Mouse (Mus musculus) cortical plate, adult 2 months (tissue): ENCODE results near the gene Nfia.

ENCODE experiments used
- CTCF ChIP-seq: fragments of 200-500 bp; IDR thresholded peaks from 2 replicates; pipeline ENCODE4 v1.5.1; 2011; ENCODE audit warnings: mild to moderate bottlenecking, control low read depth, low read length; ENCODE audit not compliant: insufficient read depth; ENCODE audit errors: extremely low read depth
- POLR2A ChIP-seq: fragments of 200-500 bp; IDR thresholded peaks from 2 replicates; pipeline ENCODE4 v1.6.1; 2011; ENCODE audit warnings: mild to moderate bottlenecking, low read length, control low read depth; ENCODE audit not compliant: insufficient read depth; ENCODE audit errors: extremely low read depth

DNA sequence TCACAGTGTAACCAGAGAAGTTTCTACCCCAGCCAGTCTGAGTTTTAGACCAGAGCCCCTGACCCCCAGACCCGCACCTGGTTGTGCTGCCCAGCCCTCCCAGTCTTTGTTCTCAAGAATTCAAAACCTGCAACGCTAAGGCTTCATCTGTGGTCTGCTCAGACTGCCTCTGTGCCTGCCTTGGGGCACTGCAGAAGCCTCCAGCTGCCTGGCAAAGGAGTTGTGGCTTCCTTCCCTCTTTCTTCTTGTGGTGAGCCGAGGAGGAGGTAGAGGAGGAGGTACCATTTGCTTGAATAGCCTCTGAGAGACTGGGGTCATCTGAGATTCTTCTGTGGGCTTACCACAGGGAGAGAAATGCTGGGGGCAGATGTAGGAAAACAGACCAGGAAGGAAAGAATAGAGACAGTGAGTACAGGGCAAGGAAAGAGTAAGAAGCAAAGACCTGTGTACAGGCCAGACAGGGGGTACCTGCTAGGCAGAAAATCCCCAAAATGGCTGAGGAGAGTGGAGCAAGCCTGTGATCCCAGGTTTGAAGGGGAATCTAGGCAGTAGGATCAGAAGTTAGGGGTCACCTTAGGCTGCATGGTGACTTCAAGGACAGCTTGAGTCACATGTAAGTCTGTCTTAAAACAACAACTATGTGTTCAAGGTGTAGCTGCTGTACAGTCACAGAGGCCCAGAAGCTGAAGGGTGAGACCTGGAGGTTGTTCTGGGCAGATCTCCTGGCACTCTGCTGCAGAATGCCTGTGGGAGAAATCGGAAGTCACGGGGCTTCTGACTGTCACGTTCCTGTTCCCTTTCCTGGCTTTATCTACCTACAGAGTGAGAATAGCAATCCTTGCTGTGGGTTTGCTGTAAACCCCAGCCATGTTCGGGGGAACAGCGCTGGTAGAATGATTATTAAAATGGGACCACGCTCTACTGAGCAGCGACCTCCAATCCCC, 328.9 kb downstream of the Nfia start:
- TF ChIP-seq POLR2A (no peak), CTCF (no peak)
